Mouse (Mus musculus) embryonic facial prominence, embryonic 15.5 days (tissue): ENCODE measurements around the gene Fbxl18. TPM values are rescaled to one million over a fixed set of nuclear protein-coding genes. Genes with fewer than 3 reads are reported as not detected.

Experiments
- ATAC-seq: fragments of 200-750 bp; cut with Nextera tagmentation; 2 replicates; pipeline ENCODE4 v1.8.0; 2017; ENCODE audit warnings: low read depth, moderate TSS enrichment; ENCODE audit not compliant: insufficient number of reproducible peaks, low FRiP score, low TSS enrichment
- H3K27ac ChIP-seq: fragments of 300-500 bp; sonication (generic); replicated peaks from 2 replicates; pipeline ENCODE4 v1.5.1; 2015; ENCODE audit warnings: mild to moderate bottlenecking, inconsistent platforms
- H3K27me3 ChIP-seq: fragments of 300-500 bp; sonication (generic); 2 replicates; pipeline ENCODE4 v1.6.1; 2015; ENCODE audit warnings: inconsistent platforms
- H3K36me3 ChIP-seq: fragments of 300-500 bp; sonication (generic); 2 replicates; pipeline ENCODE4 v1.6.1; 2015; ENCODE audit warnings: mild to moderate bottlenecking, inconsistent platforms
- H3K4me1 ChIP-seq: fragments of 300-500 bp; sonication (generic); 2 replicates; pipeline ENCODE4 v1.6.1; 2015; ENCODE audit warnings: inconsistent platforms
- H3K4me2 ChIP-seq: fragments of 300-500 bp; sonication (generic); replicated peaks from 2 replicates; pipeline ENCODE4 v1.6.1; 2015; ENCODE audit warnings: mild to moderate bottlenecking, inconsistent platforms
- H3K4me3 ChIP-seq: fragments of 300-500 bp; sonication (generic); replicated peaks from 2 replicates; pipeline ENCODE4 v1.5.1; 2015; ENCODE audit warnings: mild to moderate bottlenecking, inconsistent platforms
- H3K9ac ChIP-seq: fragments of 300-500 bp; sonication (generic); 2 replicates; pipeline ENCODE4 v1.6.1; 2015; ENCODE audit warnings: inconsistent platforms
- H3K9me3 ChIP-seq: fragments of 300-500 bp; sonication (generic); replicated peaks from 2 replicates; pipeline ENCODE4 v1.6.1; 2016; ENCODE audit warnings: inconsistent platforms
- WGBS: fragments of 180-500 bp; shearing (Covaris S2); methylation state at CpG from one replicate; pipeline ENCODE4 v1.1.7; 2015; 5-methylcytosine and 5-hydroxymethylcytosine counted together
- polyA plus RNA-seq: library from polyadenylated mRNA; unstranded; fragments of >200 nt; fragmentation: Nextera tagmentation; extraction: Ambion mirVana; gene quantifications from 2 replicates; pipeline ENCODE4 v1.2.1, GENCODE M21; 2015

Fbxl18 gene
- polyA plus RNA-seq, 1 experiment from 2014 or later = 11.7 TPM

DNA sequence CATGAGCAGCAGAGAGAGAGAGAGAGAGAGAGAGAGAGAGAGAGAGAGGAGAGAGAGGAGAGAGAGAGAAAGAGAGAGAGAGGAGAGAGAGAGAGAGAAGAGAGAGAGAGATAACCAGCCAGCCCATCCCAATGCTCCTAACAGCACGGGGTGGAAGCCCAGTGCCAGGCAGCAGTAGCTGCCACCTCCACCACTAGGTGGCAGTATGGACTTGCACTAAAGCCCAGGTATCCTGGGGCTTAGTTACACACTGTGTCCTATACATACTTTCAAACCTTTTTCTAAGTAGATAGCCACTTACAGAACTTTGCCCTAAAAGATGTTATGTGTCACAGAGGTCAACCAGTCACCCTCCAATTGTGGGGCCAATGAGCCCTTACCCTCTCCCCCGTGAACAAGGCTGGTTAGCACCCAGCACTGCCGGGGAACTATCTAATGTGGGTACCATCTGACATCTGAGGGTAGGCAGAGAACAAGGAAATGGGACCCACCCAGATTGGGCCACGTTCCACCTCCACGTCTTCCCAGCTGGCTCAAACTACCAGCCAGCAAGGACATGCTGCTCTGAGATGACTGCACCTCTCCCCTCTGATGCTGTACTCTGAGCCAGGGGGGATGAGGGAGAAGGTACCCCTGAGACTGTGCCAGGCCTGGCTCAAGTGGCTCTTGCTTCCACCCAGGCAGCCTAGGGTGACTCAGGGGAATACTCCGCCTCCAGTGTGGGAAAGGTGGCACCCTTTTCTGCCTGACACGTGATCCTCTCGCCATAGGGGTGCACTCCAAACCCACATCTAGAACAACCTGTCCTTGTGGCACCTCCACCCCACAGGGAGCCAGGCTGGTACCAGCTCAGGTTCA is 15.7 kb downstream of the Fbxl18 start:
- H3K36me3 ChIP-seq = peaks cover 30% of the 10 kb centered on the region
- no peak overlapping the region for H3K4me2 ChIP-seq
- 0 out of 2 replicates have a peak overlapping the region, but pooled peaks have one; percentile 44 for H3K27ac ChIP-seq
- WGBS = 61% methylated on average over 8 of the region's 8 CpGs
- H3K27me3 ChIP-seq = no peaks in the 10 kb centered on the region
- H3K4me1 ChIP-seq = peaks cover 41% of the 10 kb centered on the region
- ATAC-seq = peak; percentile 53; the same call in 1 of the 2 replicates
- H3K9ac ChIP-seq = no peak overlapping the region
- no peak overlapping the region for H3K4me3 ChIP-seq
- H3K9me3 ChIP-seq = no peaks in the 10 kb centered on the region

DNA sequence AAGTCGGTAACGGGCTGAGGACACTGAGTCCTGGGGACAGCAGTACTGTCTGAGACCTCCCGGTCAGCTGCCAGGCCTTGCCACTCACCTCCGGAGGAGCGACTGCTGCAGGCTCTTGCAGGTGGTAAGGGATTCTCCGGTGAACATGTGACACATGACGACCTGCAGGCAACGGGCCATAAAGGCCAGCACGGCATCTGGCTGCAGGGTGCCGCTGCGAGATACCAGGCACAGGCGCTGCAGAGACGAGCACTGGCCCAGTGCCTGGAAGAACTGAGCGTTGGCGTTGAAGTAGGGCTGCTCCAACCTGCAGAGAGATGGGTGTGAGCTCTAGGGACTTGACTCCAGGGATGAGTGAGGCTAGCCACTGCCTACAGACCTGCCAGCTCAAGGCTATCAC is 16.7 kb downstream of the Fbxl18 start:
- ATAC-seq = no peak
- Histone ChIP-seq H3K27ac (no peak overlapping the region), H3K36me3 (peaks cover 30% of the 10 kb centered on the region), H3K4me1 (peaks cover 45% of the 10 kb centered on the region), H3K4me2 (no peak overlapping the region), H3K27me3 (no peaks in the 10 kb centered on the region), H3K4me3 (no peak overlapping the region), H3K9ac (no peak overlapping the region), H3K9me3 (no peaks in the 10 kb centered on the region)
- 86% methylated on average over 15 of the region's 15 CpGs for WGBS

DNA sequence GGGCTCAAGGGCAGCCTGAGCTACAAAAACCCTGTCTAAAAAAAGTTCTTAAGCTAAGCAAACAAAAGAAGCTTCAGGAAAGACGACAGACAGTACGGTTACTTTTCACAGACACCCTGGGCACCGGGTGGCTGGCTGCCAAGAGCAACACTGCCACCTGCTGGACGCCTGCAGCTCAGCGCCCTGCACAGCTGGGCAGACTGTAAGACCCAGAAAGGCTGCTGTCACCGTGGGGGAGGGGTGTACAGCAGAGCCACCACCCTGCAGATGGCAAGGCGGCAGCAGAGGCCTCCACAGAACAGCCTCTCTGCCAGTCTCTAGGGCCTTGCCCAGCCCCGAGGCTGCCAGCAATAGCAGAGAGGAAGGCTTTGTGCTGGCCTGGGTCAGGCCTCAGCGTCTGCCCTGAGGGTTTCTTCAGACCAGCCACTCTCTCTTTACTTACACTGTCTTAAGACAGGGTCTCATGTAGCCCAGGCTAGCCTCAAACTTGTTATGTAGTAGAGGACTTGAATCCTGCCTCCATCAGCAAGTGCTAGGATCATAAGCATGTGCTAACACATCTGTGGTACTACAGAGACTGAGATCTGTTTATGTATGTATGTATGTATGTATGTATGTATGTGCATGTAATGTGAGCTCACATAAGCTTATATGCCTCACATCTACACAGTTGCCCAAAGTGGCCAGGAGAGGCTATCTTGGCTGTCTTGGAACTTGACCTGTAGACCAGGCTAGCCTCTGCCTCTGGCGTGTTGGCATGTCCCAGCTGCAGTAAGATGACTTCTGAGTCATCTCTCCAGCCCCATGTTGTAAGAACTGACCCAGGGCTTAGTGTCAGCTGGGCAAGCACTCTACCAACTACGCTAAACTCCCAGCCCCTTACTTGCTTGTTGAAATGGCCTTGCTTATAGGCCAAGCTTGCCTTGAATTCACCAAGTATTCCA is 17.6 kb downstream of the Fbxl18 start:
- ATAC-seq = peak; percentile 44
- Histone ChIP-seq H3K4me2 (no peak overlapping the region), H3K27ac (no peak overlapping the region), H3K4me3 (no peak overlapping the region), H3K27me3 (no peaks in the 10 kb centered on the region), H3K9me3 (no peaks in the 10 kb centered on the region), H3K4me1 (peaks cover 45% of the 10 kb centered on the region), H3K36me3 (peaks cover 32% of the 10 kb centered on the region), H3K9ac (no peak overlapping the region)
- WGBS = 28% methylated on average over 11 of the region's 11 CpGs

DNA sequence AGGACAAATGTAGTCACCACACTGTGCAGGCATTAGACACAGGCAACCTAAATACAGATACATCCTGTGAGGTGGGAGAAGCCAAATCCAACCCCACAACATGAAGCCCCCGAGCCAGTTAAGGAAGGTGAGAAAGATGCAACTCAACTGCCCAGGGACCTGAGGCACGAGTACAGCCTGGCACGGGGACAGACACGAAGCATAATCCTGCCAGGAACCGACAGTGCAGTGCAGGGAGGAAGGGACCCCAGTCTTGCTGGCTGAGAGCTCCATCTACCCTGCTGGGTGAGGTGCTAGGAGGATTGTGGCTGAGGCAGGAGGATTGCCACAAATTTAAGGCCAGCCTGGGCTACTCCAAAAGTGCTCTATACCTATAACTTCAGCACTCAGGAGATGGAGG is 18.3 kb downstream of the Fbxl18 start:
- Histone ChIP-seq H3K27ac (no peak overlapping the region), H3K4me3 (no peak overlapping the region), H3K4me1 (peaks cover 47% of the 10 kb centered on the region), H3K36me3 (peaks cover 29% of the 10 kb centered on the region), H3K9ac (no peak overlapping the region), H3K27me3 (no peaks in the 10 kb centered on the region), H3K9me3 (no peaks in the 10 kb centered on the region), H3K4me2 (no peak overlapping the region)
- no peak for ATAC-seq
- 87% methylated on average over 5 of the region's 5 CpGs for WGBS

DNA sequence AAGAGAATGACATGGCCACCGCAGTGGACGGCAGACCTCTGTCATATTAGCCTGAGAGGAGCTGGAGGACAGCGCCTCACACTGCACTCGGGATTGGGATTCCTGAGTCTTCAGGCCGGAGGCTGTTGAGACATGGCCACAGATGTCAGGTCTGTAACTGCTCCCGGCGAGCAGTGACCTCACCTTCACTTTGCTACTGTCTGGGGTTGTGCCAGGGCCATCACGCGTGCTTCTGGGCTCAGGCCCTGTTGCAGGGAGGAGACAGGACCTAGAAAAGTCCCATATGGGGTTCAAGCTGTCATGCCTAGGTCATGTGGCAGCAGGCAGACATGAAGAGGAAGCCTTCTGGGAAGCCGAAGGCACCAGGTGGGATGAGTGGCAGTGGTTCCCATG is 19.7 kb downstream of the Fbxl18 start:
- H3K36me3 ChIP-seq = peaks cover 29% of the 10 kb centered on the region
- H3K4me3 ChIP-seq = no peak overlapping the region
- H3K9ac ChIP-seq = no peak overlapping the region
- no peaks in the 10 kb centered on the region for H3K27me3 ChIP-seq
- H3K27ac ChIP-seq = peak overlapping the region; percentile 68; the same call in 1 of the 2 replicates
- peaks cover 52% of the 10 kb centered on the region for H3K4me1 ChIP-seq
- no peak for ATAC-seq
- no peak overlapping the region for H3K4me2 ChIP-seq
- 81% methylated on average over 10 of the region's 10 CpGs for WGBS
- H3K9me3 ChIP-seq = no peaks in the 10 kb centered on the region

DNA sequence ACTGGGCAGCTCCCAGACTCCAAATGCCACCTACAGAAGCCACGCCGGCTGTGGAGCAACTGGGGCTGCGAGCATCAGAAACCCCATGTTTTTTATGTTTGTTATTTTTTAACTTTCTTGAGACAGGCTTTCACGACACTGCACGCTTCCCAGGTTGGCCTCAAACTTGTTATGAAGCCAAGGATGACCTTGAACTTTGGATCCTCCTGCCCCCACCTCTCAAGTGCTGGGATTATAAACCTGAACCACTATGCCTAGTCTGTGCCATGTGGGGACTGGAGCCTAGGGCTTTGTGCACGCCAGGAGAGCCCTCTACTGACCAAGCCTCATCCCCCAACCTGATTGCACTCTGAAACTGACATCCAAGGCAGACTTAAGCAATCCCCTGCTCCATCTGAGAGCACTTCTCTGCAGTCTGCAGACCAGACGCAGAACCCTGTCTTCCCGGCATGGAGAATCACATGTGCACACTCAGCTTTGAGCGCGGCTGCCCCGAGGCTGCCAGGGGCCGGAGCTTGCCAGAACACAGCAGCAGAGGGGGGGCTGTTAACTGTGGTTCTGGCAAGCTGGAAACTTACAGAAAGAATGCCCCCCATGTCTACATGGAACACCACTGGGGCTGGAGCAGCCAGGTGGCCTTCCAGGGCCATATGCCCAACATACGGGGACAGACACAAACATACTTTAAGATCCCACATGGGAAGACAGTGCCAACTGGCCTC is 20.3 kb downstream of the Fbxl18 start:
- ATAC-seq = 0 out of 2 replicates have a peak, but pooled peaks have one; percentile 12
- H3K9ac ChIP-seq = no peak overlapping the region
- peak overlapping the region; percentile 68; the same call in 1 of the 2 replicates for H3K27ac ChIP-seq
- H3K4me2 ChIP-seq = no peak overlapping the region
- H3K4me1 ChIP-seq = peaks cover 47% of the 10 kb centered on the region
- H3K36me3 ChIP-seq = peaks cover 26% of the 10 kb centered on the region
- 49% methylated on average over 13 of the region's 13 CpGs for WGBS
- H3K4me3 ChIP-seq = no peak overlapping the region
- no peaks in the 10 kb centered on the region for H3K27me3 ChIP-seq
- no peaks in the 10 kb centered on the region for H3K9me3 ChIP-seq

DNA sequence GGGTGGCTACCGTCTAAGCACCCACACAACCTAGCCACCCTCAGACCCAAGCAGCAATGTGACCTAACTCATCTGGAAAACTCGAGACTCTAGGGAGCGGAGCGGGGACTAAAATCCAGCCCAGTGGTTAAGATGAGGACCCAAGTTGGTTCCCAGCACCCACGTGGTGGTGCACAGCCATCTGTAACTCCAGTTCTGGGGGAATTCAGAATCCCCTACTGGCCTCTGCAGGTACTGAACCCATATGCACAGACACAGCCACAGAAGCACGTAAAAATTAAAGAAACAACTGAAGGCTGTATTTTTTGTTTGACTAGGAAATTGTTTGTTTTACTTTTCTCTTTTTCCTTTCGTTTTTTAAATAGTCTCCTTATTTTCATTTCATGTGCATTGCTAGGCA is 21.5 kb downstream of the Fbxl18 start:
- H3K27me3 ChIP-seq = no peaks in the 10 kb centered on the region
- peaks cover 50% of the 10 kb centered on the region for H3K4me1 ChIP-seq
- peaks cover 24% of the 10 kb centered on the region for H3K36me3 ChIP-seq
- H3K27ac ChIP-seq = no peak overlapping the region
- no peak overlapping the region for H3K4me3 ChIP-seq
- WGBS = 96% methylated on average over 7 of the region's 7 CpGs
- ATAC-seq = no peak
- no peak overlapping the region for H3K9ac ChIP-seq
- no peaks in the 10 kb centered on the region for H3K9me3 ChIP-seq
- no peak overlapping the region for H3K4me2 ChIP-seq

DNA sequence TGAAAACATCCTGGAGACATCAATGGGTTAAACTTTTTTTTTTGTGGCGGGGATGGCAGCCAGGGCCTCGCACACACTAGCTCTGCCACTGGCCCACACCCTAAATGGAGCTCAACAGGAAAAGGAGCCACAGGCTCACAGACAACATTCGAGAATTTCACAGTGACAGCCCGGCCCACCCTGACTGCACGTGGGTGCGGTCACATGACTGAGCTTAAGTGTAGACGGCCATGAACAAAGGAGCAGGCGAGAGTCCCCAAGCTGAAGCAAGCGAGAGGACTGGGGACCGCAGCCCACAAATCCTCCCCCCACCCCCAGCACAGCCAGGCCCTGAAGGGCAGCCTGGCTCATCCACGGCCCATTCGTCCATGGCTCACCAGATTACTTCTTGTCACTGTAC is 23.5 kb downstream of the Fbxl18 start:
- peaks cover 42% of the 10 kb centered on the region for H3K4me1 ChIP-seq
- H3K4me2 ChIP-seq = no peak overlapping the region
- H3K4me3 ChIP-seq = no peak overlapping the region
- H3K9me3 ChIP-seq = no peaks in the 10 kb centered on the region
- ATAC-seq = no peak
- 45% methylated on average over 12 of the region's 12 CpGs for WGBS
- no peaks in the 10 kb centered on the region for H3K27me3 ChIP-seq
- peaks cover 16% of the 10 kb centered on the region for H3K36me3 ChIP-seq
- no peak overlapping the region for H3K9ac ChIP-seq
- H3K27ac ChIP-seq = 0 out of 2 replicates have a peak overlapping the region, but pooled peaks have one; percentile 6

DNA sequence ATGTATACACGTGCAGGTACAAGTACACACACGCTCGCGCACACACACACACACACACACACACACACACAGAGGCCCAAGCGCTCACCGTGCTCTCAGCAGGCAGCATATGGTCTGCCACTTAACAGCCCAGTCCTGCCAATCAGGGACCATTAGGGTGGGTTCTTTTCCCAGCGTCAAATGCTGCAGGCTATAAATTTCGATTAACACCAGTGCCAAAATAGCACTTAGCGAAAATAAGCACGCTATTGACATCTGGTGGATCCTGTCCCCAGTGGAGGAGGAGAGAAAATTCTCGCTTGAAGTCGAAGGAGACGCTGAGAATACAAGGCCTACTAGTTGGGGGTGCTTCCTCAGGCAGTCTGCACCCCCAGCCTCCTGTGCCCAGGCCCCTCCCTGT is 25.8 kb downstream of the Fbxl18 start:
- no peak overlapping the region for H3K9ac ChIP-seq
- no peak overlapping the region for H3K4me3 ChIP-seq

DNA sequence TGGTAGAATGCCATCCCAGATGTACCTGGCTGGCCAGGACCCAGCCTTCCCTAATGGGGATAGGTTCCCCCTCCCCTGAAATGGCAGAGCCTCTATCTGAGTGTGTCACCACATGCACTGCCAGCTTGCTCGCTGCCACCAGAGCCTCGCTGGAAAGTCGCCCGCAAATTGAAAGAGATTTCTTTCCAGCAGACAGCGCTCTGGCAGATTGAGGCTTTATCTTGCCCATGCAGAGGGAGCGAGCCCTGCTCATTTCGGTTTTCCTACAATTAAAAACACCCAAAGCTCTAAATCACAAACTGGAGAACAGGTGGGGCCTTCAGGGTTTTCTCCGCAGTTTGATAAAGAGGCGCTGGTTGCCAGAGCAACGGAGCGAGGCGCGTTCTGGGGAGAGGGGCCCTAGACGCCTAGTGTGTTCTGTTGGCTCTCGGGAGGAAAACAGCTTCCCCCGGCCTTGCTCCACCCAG is 37.4 kb downstream of the Fbxl18 start:
- no peaks in the 10 kb centered on the region for H3K9me3 ChIP-seq
- 38% methylated on average over 16 of the region's 16 CpGs for WGBS
- no peak overlapping the region for H3K9ac ChIP-seq
- H3K4me2 ChIP-seq = no peak overlapping the region
- H3K27me3 ChIP-seq = no peaks in the 10 kb centered on the region
- H3K4me1 ChIP-seq = no peaks in the 10 kb centered on the region
- no peak overlapping the region for H3K27ac ChIP-seq
- H3K36me3 ChIP-seq = no peaks in the 10 kb centered on the region
- H3K4me3 ChIP-seq = no peak overlapping the region
- ATAC-seq = no peak

More for the DNA sequence above, 25.8 kb downstream of the Fbxl18 start:
- Histone ChIP-seq H3K27me3 (no peaks in the 10 kb centered on the region), H3K36me3 (peaks cover 15% of the 10 kb centered on the region; the same call in 1 of the 2 replicates), H3K4me1 (peaks cover 26% of the 10 kb centered on the region), H3K9me3 (no peaks in the 10 kb centered on the region), H3K27ac (peak overlapping the region; percentile 56), H3K4me2 (no peak overlapping the region)
- WGBS = 40% methylated on average over 13 of the region's 13 CpGs
- ATAC-seq = peak; percentile 27; the same call in 1 of the 2 replicates
